Mouse (Mus musculus): ENCODE data around the gene Capn12. TPM values are rescaled to one million over a fixed set of nuclear protein-coding genes. Genes with fewer than 3 reads are reported as not detected.
A peak's percentile ranks its signal among the peaks of the same experiment; 100 is the strongest.

Capn12 gene
- under 1 TPM in 1 of 2 experiments, not detected in 1; 0.34 TPM for polyA plus RNA-seq (2017; shearing (Covaris generic))

DNA sequence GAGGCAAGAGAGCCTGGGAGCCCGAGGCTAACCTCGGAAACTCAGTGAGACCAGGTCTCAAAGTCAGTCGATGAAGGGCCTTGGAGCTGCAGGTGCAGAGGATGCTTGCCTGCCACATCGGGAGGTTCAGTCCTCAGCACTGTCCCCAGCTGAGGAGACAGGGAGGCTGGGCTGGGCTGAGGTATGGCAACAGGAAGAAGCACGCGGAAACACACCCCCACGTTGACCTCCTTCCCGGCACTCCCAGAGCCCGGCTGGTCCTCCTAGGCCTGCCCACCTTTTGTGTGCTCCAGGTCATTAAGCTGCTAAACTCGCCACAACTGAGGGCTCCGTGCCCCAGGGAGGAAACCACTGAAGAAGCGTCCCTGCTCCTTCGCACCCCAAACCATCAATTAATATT lies at the start of gene Capn12:
Gene Capn12 (plus strand): TSS at position 224 of the 400 bp plus-strand sequence.
- no peak for ATAC-seq

DNA sequence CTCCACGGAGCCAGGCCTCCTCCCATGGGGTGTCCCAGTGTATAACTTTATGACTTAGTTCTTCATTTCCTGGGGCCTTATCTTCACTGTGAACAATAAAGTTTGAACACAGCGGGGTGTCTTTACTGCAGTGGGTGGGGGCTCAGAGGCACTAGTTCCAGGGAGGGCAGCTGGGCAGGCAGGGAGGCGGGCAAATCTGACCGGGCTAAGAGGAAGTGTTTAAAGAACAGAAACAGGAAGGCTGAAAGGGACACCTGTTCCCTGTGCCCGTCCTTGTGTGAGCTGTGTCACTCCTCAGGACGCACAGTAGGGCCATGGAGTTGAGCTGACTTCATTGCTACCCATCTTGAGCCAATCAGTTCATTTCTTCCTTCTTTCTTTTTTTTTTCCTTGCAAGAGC lies 49.1 kb upstream of the Capn12 start:
- ATAC-seq: no peak

DNA sequence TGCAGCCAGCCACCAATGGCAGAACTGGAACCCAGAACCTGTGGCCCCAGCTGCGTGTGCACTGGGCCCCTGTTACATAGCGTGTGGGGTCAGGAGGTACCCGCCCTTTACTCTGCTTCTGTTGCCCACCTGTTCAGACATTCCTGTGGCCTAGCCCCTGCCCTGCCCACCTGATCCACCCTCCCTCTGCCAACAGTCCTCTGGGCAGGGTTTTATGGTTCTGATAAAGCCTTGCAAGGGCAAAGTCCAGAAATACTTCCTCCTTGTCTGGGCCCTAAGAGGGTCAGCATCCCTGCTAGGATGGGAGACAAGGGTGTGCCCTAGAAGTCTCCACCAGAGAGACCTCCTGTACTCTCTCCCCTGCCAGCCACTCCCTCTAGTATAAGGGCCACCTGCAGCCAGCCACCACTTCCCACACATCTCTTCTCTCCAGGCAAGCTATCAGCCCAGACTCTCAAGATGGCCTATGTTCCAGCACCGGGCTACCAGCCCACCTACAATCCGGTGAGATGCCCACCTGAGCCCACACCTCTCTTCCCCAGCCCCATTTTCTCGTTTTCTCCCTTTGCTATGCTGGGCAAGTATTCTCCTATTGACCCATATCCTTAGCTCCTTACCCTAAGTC lies 47.4 kb upstream of the Capn12 start, which contains the start of gene Lgals4:
Gene Lgals4 (plus strand): TSS at position 132 of the 625 bp plus-strand sequence.
- no peak for ATAC-seq

DNA sequence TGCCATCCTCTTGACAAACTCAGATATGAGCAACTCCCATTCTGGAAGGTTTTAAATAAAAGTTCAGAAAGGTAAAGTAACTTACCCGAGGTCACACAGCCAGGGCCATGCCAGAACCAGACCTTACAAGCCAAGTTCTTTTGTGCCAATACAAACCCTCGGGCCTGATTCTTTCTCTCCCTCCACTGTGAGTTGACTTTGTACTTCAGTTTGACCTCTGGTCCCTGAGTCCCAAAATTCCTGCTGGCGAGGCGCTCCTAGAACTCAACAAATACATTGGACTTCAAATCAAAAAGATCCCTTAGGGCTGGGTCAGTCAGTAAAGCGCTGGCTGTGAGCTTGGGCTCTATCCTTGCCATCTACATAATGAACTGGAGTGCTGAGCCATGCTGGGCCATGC lies 44.3 kb upstream of the Capn12 start:
- ATAC-seq: no peak

DNA sequence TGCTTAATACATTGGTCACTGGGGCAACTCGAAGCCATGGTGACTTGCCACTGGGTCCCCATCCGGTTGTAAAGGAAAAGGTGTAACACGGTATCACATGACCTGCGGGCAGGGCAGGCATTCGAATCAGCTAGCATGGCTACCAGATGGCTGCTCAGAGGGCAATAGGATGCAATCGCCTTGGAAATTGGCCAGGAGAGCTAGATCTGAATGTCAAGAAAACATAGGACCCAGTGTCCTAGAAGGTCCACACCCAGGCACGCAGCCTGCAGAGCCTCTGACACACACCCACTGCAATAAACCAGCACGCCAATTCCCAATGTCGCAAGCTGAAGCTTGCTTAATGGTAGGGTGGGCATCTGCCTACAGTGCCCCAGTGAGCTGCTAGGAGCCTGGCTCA lies 42.9 kb upstream of the Capn12 start:
- no peak for ATAC-seq

DNA sequence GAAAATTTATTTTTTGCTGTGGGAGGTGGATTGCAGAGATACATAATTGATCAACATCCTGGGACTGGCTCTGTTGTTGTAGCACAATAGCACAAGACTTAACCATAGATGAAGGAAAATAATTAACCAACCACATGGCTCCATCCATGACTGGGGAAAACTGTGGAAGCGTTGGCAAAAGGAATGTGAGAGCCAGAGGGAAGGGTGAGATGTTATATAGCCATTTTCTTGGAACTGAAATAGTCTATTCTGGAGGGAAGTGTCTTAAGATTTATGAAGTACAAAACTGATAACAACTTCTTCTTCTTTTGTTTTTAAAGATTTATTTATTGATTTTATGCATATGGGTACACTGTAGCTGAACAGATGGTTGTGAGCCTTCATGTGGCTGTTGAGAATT lies 33.9 kb upstream of the Capn12 start:
- no peak for ATAC-seq

DNA sequence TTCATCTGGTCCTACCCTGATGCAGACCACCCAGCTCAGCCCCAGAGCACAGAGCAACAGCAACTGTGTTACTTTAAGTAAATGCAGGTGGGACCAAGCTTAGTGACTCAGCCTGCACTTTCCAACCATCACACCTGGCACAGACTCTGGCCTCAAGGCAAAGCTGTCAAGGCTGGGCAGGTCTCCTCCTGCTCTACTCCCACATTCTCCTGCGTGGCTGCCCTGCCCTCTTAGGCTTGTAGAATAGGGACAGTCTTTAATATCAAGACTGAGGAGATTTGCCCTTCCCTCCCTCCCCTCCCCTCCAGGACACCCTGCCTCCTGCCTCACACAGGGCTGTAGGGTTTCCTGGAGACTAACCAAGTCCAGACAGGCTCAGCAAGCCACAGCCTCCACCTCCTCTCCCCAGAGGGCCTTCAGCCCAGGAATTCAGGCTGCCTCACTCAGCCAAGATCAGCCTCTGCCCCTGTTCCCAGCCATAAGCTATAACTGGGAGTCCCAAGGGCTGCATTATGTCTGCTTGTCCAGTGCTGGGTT lies 31.5 kb upstream of the Capn12 start:
- ATAC-seq: no peak

DNA sequence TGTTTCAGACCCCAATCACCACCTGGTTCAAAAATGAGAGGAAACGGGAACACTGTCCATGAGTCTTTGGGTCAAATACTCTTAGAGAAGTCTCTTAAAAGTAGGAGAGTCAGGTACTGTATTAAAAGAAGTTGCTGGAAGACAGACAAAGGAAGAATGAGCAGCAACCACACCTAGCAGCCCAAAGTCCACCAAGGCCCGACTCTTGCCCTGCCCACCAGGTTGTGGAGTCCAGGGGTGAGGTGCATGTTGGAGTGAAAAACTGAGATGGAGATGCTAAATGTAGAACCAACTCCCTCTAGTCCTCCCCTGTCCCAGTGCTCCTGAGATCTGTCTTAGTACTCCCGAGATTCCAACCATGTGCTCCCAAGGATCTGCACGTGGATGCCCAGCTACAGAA lies 30.6 kb upstream of the Capn12 start:
- ATAC-seq: no peak

DNA sequence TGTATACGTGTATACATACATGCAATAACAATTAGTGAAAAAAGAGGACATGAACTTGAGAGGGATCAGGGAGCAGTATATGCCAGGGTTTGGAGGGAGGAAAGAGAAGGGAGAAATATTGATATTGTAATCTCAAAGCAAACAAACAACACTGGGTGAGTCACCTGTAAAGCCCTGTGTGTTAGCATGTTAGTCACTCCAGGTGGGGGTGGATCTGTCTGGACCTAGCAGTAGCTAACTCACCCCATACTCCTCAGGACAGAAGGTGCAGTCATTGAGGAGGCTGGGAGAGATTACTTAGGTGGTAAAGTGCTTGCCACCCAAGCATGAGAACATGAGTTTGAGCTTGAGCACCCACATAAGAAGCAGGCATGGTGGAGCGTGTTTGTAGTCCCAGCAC lies 21.3 kb upstream of the Capn12 start:
- no peak for ATAC-seq

DNA sequence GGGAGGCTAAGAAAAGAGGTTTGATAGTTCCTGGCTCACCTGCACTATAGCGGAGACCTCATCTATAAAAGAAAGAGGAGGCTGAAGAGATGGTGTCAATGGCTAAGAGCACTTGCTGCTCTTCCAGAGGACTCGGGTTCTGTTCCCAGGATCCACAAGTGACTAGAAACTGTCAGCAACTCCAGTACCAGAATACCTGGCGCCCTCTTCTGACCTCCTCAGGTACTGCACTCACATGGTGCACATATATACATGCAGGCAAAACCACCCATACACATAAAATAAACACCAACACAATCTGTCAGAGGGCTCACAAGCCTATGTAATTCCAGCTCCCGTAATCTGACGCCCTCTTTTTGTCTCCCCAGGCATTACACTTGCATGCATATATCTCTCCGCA lies 20.3 kb upstream of the Capn12 start:
- no peak for ATAC-seq

DNA sequence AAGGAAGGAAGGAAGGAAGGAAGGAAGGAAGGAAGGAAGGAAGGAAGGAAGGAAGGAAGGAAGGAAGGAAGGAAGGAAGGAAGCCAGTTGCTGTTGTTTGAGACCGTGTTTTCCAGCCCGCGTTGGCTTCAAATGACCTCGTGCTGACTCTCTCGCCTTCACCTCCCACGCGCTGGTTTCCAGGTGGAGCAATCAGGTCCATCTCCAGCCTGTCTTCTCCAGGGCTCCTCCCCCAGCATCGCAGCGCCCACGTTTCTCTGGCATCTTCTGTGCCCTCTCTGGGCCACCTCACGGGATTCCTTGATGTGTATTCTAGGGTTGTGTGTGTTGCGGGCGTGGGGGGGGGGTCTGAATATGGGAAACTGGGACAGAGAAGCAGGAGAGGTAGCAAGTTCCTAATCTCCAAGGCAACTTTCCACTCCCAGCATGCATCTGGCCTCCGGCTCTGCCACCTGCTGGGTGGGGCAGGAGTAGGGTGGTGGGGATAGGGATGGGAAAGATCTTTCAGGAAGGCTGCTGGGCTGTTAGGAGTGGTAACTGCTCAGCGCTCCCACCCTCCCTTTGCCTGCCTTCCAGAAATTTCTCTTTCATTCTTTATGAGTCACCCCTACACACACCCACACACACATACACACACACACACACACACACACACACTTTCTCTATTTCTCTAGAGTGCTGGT lies 18.3 kb upstream of the Capn12 start:
- no peak for ATAC-seq

DNA sequence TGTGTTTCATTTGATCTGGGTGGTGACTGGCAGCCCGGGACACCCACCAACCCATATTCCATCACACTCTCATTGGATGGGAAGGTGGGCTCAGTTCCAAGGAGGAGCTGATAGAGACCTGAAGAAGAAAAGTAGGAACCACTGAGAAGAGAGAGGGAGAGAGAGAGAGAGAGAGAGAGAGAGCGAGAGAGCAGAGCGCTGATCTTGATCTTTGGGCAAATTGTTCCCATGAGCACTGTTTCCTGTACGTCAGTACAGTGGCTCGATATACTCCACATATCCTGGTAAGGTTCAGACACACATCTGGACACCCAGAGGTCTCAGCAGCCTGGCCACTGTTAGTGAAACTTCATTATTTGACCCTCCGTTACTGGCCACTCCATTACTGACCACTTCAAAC lies 17.7 kb upstream of the Capn12 start, which contains the start of gene Lgals7:
Gene Lgals7 (plus strand): TSS at position 314 of the 400 bp plus-strand sequence.
- ATAC-seq: no peak

DNA sequence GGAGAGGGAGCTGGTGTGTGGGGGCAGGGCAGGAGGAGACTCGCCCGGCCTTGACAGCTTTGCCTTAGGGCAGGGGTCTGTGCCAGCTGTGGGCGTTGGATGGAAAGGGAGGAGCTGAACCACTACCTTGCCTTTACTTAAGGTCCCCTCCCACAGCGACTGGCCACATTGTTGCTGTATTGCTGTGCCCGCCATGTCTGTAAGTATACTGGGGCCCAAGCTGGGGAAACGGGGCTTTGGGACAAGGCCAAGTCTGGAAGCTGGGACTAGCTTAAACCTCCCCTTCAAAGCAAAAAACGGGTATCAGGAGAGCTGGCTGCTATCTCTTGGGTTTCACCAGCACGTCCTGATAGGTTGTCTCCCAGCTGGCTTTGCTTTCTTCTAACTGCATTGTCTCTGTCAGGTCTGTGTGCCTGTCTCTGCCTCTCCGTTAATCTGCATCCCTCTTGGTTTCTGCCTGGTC lies 16.9 kb upstream of the Capn12 start:
- no peak for ATAC-seq

DNA sequence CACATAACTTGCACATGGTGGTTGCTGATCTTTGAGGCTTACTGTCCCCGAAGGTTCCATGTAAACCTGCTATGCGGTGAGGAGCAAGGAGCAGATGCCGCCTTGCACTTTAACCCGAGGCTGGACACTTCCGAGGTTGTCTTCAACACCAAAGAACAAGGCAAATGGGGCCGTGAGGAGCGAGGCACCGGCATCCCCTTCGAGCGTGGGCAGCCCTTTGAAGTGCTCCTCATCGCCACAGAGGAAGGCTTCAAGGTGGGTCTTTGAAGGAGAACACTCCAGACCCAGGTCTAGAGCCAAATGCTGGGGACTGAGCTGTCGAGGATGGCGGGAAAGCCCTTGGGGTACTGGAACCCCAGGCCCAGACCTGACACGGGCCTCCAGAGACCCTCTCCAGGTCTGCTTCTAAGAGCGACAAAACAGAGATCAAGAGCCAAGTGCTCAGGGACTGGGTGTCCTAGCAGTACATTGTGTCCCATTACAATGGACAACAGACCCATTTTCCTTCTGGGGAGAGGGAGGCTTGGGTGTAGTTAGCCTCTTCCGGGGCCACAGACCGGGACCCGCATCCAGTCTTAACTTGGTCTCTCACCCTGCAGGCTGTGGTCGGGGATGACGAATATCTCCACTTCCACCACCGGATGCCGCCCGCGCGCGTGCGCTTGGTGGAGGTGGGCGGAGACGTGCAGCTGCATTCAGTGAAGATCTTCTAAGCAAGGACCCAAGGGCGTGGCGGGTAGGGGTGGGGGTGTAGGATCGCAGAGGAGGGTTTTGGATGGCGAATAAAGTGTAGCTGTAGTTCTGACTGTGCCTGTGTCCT lies 15.5 kb upstream of the Capn12 start:
- ATAC-seq: peak; percentile 92

DNA sequence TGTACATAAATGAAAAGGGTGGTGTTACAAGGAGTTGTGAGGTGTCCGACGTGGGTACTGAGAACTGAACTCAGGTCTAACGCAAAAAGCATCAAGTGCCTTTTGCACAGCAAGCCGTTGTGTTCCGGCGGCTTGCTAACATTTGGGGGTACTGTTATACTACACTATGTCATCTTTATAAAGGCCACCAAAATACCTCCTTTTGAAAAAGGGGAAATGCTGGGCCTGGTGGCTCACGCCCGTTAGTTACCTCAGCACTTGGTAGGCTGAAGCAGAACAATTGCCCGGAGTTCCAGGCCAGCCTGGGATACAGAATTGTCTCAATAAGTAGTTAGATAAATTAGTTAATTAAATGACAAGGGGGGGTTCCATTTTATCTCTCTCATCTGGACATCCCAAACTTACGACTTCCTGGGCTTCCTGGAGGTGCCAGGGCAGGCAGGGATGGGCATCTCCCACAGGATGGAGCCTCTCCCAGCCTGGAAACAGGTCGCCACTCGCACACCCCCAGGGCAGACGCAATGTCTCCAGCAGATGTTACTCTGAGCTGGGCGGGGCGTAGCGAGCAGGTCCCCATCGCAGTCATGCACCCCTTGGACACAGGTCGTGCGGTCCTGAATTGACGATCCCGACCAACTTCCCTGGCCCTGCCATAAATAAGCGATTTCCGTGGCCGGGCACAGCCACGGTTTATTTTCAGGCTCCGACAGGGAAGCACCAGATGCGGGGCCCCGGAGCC lies 14.3 kb upstream of the Capn12 start:
- no peak for ATAC-seq

DNA sequence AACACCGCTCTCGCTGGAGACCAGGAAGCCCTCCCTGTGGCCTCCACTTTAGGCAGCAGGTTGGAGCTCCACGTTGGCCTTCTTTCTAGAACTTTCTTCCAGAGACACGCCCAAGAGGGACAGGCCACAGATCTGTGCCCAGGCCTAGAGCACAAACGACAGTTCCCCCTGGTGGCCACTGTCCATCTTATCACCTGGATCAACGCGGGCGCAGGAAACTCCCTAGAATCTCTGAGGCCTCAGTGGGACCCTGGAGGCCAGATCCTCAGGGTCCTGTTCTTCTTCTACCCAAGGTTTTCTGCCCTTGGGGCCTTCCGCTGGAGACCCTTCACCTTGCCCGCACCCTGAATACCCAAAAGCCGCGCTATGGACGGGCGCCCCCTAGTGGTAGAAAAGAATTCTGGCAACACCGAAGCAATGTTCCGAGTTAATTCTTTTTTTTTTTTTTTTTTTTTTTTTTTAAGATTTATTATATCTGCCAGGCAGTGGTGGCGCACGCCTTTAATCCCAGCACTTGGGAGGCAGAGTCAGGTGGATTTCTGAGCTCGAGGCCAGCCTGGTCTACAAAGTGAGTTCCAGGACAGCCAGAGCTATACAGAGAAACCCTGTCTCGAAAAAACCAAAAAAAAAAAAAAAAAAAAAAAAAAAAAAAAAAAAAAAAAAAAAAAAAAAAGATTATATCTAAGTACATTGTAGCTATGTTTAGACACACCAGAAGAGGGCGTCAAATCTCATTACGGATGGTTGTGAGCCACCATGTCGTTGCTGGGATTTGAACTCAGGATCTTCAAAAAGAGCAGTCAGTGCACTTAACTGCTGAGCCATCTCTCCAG lies 13.5 kb upstream of the Capn12 start:
- peak; percentile 34 for ATAC-seq

DNA sequence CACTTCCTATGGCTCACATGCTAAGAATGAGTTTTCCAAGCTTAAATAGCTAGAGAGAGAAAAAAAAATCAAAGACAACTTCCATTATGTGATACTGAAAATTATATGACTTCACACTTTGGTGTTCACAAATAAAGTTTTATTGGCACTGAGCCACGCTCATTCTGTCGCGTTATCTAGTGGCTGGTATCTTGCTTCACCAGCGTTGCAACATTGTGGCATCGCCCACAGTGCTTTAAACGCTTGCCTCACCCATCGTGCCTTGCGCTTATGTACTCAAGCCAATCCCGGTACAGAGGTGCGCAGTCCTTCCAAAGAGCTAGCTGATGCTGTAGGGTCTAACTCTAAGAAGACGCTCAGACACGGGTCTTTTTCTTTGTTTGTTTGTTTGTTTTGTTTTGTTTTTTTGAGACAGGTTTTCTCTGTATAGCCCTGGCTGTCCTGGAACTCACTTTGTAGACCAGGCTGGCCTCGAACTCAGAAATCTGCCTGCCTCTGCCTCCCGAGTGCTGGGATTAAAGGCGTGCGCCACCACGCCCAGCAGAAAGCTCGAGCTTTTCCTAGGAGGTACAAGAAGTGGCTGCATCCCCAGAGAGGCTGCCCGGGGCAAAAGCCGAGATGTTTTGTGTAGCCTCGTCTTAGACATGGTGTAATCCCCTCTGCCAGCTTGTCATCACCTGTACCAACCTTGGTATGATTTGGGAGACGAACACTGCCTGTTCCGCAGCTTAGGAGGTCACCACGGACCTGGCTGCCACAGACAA lies 10.1 kb upstream of the Capn12 start:
- ATAC-seq: no peak

DNA sequence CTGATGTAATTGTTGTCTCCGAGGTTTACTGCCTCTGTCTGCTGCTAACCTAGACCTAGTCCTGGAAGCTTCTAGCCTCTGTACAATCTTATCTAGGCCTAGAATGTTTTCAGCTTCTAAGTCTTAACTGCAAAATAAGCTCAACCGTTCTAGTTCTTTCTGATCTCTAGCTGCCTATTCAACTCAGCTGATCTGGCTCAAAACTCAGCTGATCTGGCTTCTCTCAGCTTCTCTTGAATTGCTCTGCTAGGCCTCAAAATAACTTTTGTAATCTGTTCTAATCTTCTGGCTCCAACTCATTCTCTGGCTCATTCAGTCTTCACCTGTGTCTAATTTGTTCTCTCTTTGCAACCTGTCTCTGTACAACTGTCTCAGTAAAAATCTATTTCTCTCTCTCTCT lies 6.7 kb upstream of the Capn12 start:
- ATAC-seq: no peak

DNA sequence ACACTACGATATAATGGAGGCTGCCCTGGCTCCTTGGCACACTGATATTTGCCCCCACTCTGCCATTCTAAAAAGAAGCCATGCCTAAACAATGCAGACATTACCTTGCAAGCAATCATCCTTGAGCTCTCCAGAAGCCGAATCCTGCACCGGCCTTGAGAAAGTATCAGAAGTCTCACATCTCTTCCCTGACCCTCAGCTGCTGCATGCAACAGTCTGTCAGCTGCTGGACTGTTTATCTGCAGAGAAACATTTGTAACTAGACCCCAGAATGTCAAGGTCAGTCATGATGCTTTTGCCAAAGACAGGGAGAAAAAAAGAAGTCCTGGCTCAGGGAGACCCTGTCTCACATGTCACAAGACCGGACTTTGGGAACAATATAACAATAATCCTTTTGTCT lies 5.1 kb upstream of the Capn12 start:
- ATAC-seq: no peak

DNA sequence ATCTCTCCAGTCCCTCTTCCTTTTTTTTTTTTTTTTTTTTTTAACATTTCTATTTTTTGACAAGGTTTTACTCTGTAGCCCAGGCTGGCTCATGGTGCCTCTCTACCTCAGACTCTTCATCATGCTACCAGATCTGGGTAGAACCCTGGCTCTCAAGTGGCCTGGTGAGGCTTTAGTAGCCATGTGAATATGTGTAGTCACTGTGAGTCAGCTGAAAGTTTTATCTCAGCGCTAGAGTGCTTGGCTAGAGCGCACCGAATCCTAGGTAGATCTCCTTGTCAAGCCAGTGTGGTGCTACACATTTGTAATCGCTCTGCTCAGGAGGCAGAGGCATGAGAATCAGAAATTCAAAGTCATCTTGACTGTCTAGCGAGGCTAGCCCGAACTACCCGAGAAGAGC lies 4.1 kb upstream of the Capn12 start:
- ATAC-seq: no peak

DNA sequence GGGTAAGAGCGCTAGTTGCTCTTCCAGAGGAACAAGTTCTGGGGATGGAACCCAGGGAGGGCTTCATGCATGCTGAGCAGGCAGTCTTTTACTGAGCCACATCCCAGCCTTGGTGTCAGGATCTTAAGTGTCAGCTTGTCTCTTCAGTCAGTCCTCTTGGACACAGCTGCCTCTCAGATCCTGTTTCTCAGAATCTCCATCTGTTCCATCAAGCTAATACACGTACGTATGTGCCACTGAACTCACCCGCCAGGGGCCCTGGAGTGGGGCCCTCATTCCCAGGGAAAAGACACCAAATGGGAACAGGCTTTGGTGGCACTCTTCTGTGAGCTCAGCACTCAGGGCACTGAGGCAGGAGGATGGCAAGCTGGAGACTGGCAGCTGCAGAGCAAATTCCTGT lies 3.4 kb upstream of the Capn12 start:
- ATAC-seq: no peak

All from activated CD4-positive, CD25-positive, alpha-beta regulatory T cell, adult 4 months (primary cell).